Mouse (Mus musculus): ENCODE measurements around the gene E130309D02Rik. TPM values are rescaled to one million over a fixed set of nuclear protein-coding genes. Genes with fewer than 3 reads are reported as not detected.

Gene E130309D02Rik
- polyA plus RNA-seq, 1 experiment from 2014 or later, result 17.7 TPM

DNA sequence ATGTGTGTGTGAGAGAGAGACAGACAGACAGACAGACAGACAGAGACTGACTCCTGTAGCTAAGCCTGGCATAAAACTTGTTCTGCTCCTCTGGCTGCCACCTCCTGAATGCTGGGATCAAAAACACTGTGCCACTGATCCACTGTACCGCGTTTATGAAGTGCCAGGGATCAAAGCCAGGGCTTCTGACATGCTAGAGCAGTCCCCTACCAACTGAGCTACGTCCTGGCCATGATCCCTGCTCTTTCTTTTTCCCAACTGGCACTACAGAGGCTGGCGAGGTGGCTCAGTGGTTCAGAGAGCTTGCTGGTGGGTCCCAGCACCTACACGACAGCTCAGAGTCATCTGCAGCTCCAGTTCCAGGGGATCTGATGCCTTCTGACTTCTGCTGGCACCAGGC lies 39.4 kb downstream of the E130309D02Rik start:
- Histone ChIP-seq H3K36me3 (ENCODE audit: control insufficient read depth, insufficient read depth, low read length) (no peaks in the 10 kb centered on the region), H3K4me1 (ENCODE audit: control insufficient read depth in 2 of 2, insufficient read depth in 2 of 2, low read length in 2 of 2) (peaks cover 0 to under 1% of the 10 kb centered on the region in 2 experiments; a peak in 1 of 4 replicates), H3K4me3 (ENCODE audit: control insufficient read depth in 1 of 2, insufficient read depth in 1 of 2, low read depth in 1 of 2, low read length in 2 of 2) (no peak overlapping the region), H3K27me3 (ENCODE audit: control insufficient read depth, insufficient read depth, low read length) (peaks cover 43% of the 10 kb centered on the region), H3K9ac (ENCODE audit: low read length) (no peak overlapping the region), H3K27ac (replicated peaks in 1 of 2; ENCODE audit: control insufficient read depth in 1 of 2, insufficient read depth in 1 of 2, low read depth in 2 of 2, low read length in 2 of 2) (no peak overlapping the region), H3K9me3 (ENCODE audit: control insufficient read depth, low read length) (no peaks in the 10 kb centered on the region), H3K4me2 (ENCODE audit: low read length) (no peak overlapping the region)
- 48% methylated on average over 5 of the region's 5 CpGs for WGBS
- ATAC-seq (ENCODE audit: insufficient number of reproducible peaks, insufficient read depth, low FRiP score, low read depth), result no peak

- Histone ChIP-seq H3K4me2 (ENCODE audit: low read length) (no peak overlapping the region), H3K9me3 (ENCODE audit: control insufficient read depth, low read length) (no peaks in the 10 kb centered on the region), H3K36me3 (ENCODE audit: control insufficient read depth, insufficient read depth, low read length) (no peaks in the 10 kb centered on the region), H3K27ac (replicated peaks in 1 of 2; ENCODE audit: control insufficient read depth in 1 of 2, insufficient read depth in 1 of 2, low read depth in 2 of 2, low read length in 2 of 2) (no peak overlapping the region), H3K9ac (ENCODE audit: low read length) (no peak overlapping the region), H3K4me1 (ENCODE audit: control insufficient read depth in 2 of 2, insufficient read depth in 2 of 2, low read length in 2 of 2) (peaks cover 12 to 16% of the 10 kb centered on the region in 2 experiments), H3K4me3 (ENCODE audit: control insufficient read depth in 1 of 2, insufficient read depth in 1 of 2, low read depth in 1 of 2, low read length in 2 of 2) (no peak overlapping the region), H3K27me3 (ENCODE audit: control insufficient read depth, insufficient read depth, low read length) (peaks cover 20% of the 10 kb centered on the region)
- ATAC-seq (ENCODE audit: insufficient number of reproducible peaks, insufficient read depth, low FRiP score, low read depth), result no peak
- 89% methylated on average over 16 of the region's 16 CpGs for WGBS
Measured at GRCm38 (mm10) chr5:143272540-143273330, 42.4 kb downstream of the E130309D02Rik start.

- Histone ChIP-seq H3K4me1 (ENCODE audit: control insufficient read depth in 2 of 2, insufficient read depth in 2 of 2, low read length in 2 of 2) (peaks cover 12 to 16% of the 10 kb centered on the region in 2 experiments), H3K36me3 (ENCODE audit: control insufficient read depth, insufficient read depth, low read length) (no peaks in the 10 kb centered on the region), H3K4me2 (ENCODE audit: low read length) (no peak overlapping the region), H3K9ac (ENCODE audit: low read length) (no peak overlapping the region), H3K9me3 (ENCODE audit: control insufficient read depth, low read length) (no peaks in the 10 kb centered on the region), H3K27me3 (ENCODE audit: control insufficient read depth, insufficient read depth, low read length) (peaks cover 14% of the 10 kb centered on the region; the same call in 1 of the 2 replicates), H3K4me3 (ENCODE audit: control insufficient read depth in 1 of 2, insufficient read depth in 1 of 2, low read depth in 1 of 2, low read length in 2 of 2) (no peak overlapping the region), H3K27ac (replicated peaks in 1 of 2; ENCODE audit: control insufficient read depth in 1 of 2, insufficient read depth in 1 of 2, low read depth in 2 of 2, low read length in 2 of 2) (no peak overlapping the region)
- 69% methylated on average over 3 of the region's 3 CpGs for WGBS
- ATAC-seq (ENCODE audit: insufficient number of reproducible peaks, insufficient read depth, low FRiP score, low read depth), result no peak
Measured at GRCm38 (mm10) chr5:143272108-143272507, 43.1 kb downstream of the E130309D02Rik start.

- 66% methylated on average over 6 of the region's 6 CpGs for WGBS
- Histone ChIP-seq H3K4me3 (ENCODE audit: control insufficient read depth in 1 of 2, insufficient read depth in 1 of 2, low read depth in 1 of 2, low read length in 2 of 2) (no peak overlapping the region), H3K27me3 (ENCODE audit: control insufficient read depth, insufficient read depth, low read length) (0 out of 2 replicates have a peak, but pooled peaks cover 10% of the 10 kb centered on the region), H3K4me1 (ENCODE audit: control insufficient read depth in 2 of 2, insufficient read depth in 2 of 2, low read length in 2 of 2) (peaks cover 12 to 16% of the 10 kb centered on the region in 2 experiments), H3K9me3 (ENCODE audit: control insufficient read depth, low read length) (no peaks in the 10 kb centered on the region), H3K27ac (replicated peaks in 1 of 2; ENCODE audit: control insufficient read depth in 1 of 2, insufficient read depth in 1 of 2, low read depth in 2 of 2, low read length in 2 of 2) (no peak overlapping the region), H3K9ac (ENCODE audit: low read length) (no peak overlapping the region), H3K36me3 (ENCODE audit: control insufficient read depth, insufficient read depth, low read length) (no peaks in the 10 kb centered on the region), H3K4me2 (ENCODE audit: low read length) (no peak overlapping the region)
- ATAC-seq (ENCODE audit: insufficient number of reproducible peaks, insufficient read depth, low FRiP score, low read depth), result no peak
Measured at GRCm38 (mm10) chr5:143271642-143272041, 43.5 kb downstream of the E130309D02Rik start.

DNA sequence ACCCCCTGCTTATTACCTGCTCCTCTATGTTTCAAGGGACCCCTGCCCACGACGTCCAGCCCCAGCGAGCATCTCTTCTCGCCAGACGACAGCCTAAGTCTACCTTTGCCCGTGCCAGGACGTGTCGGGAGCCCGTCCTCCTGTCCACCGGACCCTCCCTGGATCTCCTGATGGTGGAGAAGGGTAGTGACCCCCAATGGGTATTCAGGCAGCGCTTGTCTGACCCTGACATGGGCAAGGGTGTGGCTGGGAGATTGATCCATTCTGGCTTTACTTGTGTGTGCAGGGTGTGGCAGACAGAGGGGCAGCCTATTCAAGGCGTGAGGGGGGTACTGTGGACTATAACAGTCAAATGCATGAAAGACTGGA lies 45.0 kb downstream of the E130309D02Rik start:
- Histone ChIP-seq H3K4me3 (ENCODE audit: control insufficient read depth in 1 of 2, insufficient read depth in 1 of 2, low read depth in 1 of 2, low read length in 2 of 2) (peak overlapping the region; percentile 92 to 97), H3K4me1 (ENCODE audit: control insufficient read depth in 2 of 2, insufficient read depth in 2 of 2, low read length in 2 of 2) (peaks cover 12 to 18% of the 10 kb centered on the region in 2 experiments), H3K36me3 (ENCODE audit: control insufficient read depth, insufficient read depth, low read length) (no peaks in the 10 kb centered on the region), H3K9ac (ENCODE audit: low read length) (peak overlapping the region; percentile 94), H3K27ac (replicated peaks in 1 of 2; ENCODE audit: control insufficient read depth in 1 of 2, insufficient read depth in 1 of 2, low read depth in 2 of 2, low read length in 2 of 2) (0 out of 4 replicates have a peak overlapping the region, but pooled peaks of 1 of the 2 experiments have one; percentile 66), H3K9me3 (ENCODE audit: control insufficient read depth, low read length) (no peaks in the 10 kb centered on the region), H3K27me3 (ENCODE audit: control insufficient read depth, insufficient read depth, low read length) (0 out of 2 replicates have a peak, but pooled peaks cover 9% of the 10 kb centered on the region), H3K4me2 (ENCODE audit: low read length) (peak overlapping the region; percentile 88)
- WGBS, result 6% methylated on average over 12 of the region's 12 CpGs
- no peak; the same call in 1 of the 2 replicates for ATAC-seq (ENCODE audit: insufficient number of reproducible peaks, insufficient read depth, low FRiP score, low read depth)

- H3K9me3 ChIP-seq (ENCODE audit: control insufficient read depth, low read length), result no peaks in the 10 kb centered on the region
- H3K4me1 ChIP-seq (ENCODE audit: control insufficient read depth in 2 of 2, insufficient read depth in 2 of 2, low read length in 2 of 2), result peaks cover 17 to 24% of the 10 kb centered on the region in 2 experiments
- peak within 1 kb of the TSS; percentile 92 to 97 for H3K4me3 ChIP-seq (ENCODE audit: control insufficient read depth in 1 of 2, insufficient read depth in 1 of 2, low read depth in 1 of 2, low read length in 2 of 2)
- WGBS, result under 1% methylated on average over 69 of the region's 79 CpGs
- 0 out of 2 replicates have a peak, but pooled peaks cover 3% of the 10 kb centered on the region for H3K27me3 ChIP-seq (ENCODE audit: control insufficient read depth, insufficient read depth, low read length)
- peak within 1 kb of the TSS in 1 of 2 experiments; percentile 66; a peak in 3 of 4 replicates for H3K27ac ChIP-seq (replicated peaks in 1 of 2; ENCODE audit: control insufficient read depth in 1 of 2, insufficient read depth in 1 of 2, low read depth in 2 of 2, low read length in 2 of 2)
- ATAC-seq (ENCODE audit: insufficient number of reproducible peaks, insufficient read depth, low FRiP score, low read depth), result peak; percentile 57
- 0 out of 2 replicates have a peak, but pooled peaks cover 2% of the 10 kb centered on the region for H3K36me3 ChIP-seq (ENCODE audit: control insufficient read depth, insufficient read depth, low read length)
- H3K9ac ChIP-seq (ENCODE audit: low read length), result peak within 1 kb of the TSS; percentile 94
- H3K4me2 ChIP-seq (ENCODE audit: low read length), result peak within 1 kb of the TSS; percentile 88
Measured at GRCm38 (mm10) chr5:143269363-143270150, 45.6 kb downstream of the E130309D02Rik start, which contains the start of gene Zfp316. TSS of gene Zfp316 (minus strand) at chr5:143270022.

GRCm38 (mm10) chr5:143268985-143269362 lies 46.2 kb downstream of the E130309D02Rik start:
- 0 out of 4 replicates have a peak overlapping the region, but pooled peaks of 1 of the 2 experiments have one; percentile 9 for H3K27ac ChIP-seq (replicated peaks in 1 of 2; ENCODE audit: control insufficient read depth in 1 of 2, insufficient read depth in 1 of 2, low read depth in 2 of 2, low read length in 2 of 2)
- H3K4me3 ChIP-seq (ENCODE audit: control insufficient read depth in 1 of 2, insufficient read depth in 1 of 2, low read depth in 1 of 2, low read length in 2 of 2), result peak overlapping the region; percentile 92 to 97
- H3K27me3 ChIP-seq (ENCODE audit: control insufficient read depth, insufficient read depth, low read length), result no peaks in the 10 kb centered on the region
- ATAC-seq (ENCODE audit: insufficient number of reproducible peaks, insufficient read depth, low FRiP score, low read depth), result no peak
- WGBS, result 25% methylated on average over 8 of the region's 8 CpGs
- H3K4me2 ChIP-seq (ENCODE audit: low read length), result peak overlapping the region; percentile 88
- H3K36me3 ChIP-seq (ENCODE audit: control insufficient read depth, insufficient read depth, low read length), result peaks cover 8% of the 10 kb centered on the region
- H3K9ac ChIP-seq (ENCODE audit: low read length), result peak overlapping the region; percentile 94
- H3K9me3 ChIP-seq (ENCODE audit: control insufficient read depth, low read length), result no peaks in the 10 kb centered on the region
- peaks cover 17 to 25% of the 10 kb centered on the region in 2 experiments for H3K4me1 ChIP-seq (ENCODE audit: control insufficient read depth in 2 of 2, insufficient read depth in 2 of 2, low read length in 2 of 2)
